Mouse (Mus musculus) limb, embryonic 14.5 days (tissue): ENCODE measurements around the gene Gm13275. TPM values are rescaled to one million over a fixed set of nuclear protein-coding genes. Genes with fewer than 3 reads are reported as not detected.
A peak's percentile ranks its signal among the peaks of the same experiment; 100 is the strongest.
"Not testable (repeated sequence)": the region's sequence is repeated elsewhere in the genome, so short reads cannot be mapped to it uniquely, and the experiment has no call there.

Experiments
- ATAC-seq: fragments of 200-750 bp; cut with Nextera tagmentation; 2 replicates; pipeline ENCODE4 v1.8.0; 2017; ENCODE audit warnings: low read depth, moderate number of reproducible peaks, moderate TSS enrichment; ENCODE audit not compliant: low FRiP score
- DNase-seq: peaks from one replicate; pipeline ENCODE4 v3.0.0-alpha.2; 2015; ENCODE audit warnings: low spot score
- H3K27ac ChIP-seq: fragments of 300-500 bp; sonication (generic); replicated peaks from 2 replicates; pipeline ENCODE4 v1.5.1; 2014; ENCODE audit warnings: low read depth, mild to moderate bottlenecking, low read length, moderate library complexity, mixed read lengths
- H3K27me3 ChIP-seq: fragments of 300-500 bp; sonication (generic); 2 replicates; pipeline ENCODE4 v1.6.1; 2014; ENCODE audit warnings: low read length, mixed read lengths; ENCODE audit not compliant: control insufficient read depth, insufficient read depth
- H3K36me3 ChIP-seq: fragments of 300-500 bp; sonication (generic); 2 replicates; pipeline ENCODE4 v1.6.1; 2014; ENCODE audit warnings: mild to moderate bottlenecking, low read length, moderate library complexity, mixed read lengths; ENCODE audit not compliant: control insufficient read depth, insufficient read depth
- H3K4me1 ChIP-seq: fragments of 300-500 bp; sonication (generic); 2 replicates; pipeline ENCODE4 v1.6.1; 2014; ENCODE audit warnings: antibody characterized with exemption, low read length, mixed read lengths; ENCODE audit not compliant: control insufficient read depth, insufficient read depth
- H3K4me2 ChIP-seq: fragments of 300-500 bp; sonication (generic); replicated peaks from 2 replicates; pipeline ENCODE4 v1.6.1; 2014; ENCODE audit warnings: low read depth, mild to moderate bottlenecking, low read length, moderate library complexity; ENCODE audit not compliant: severe bottlenecking
- H3K4me3 ChIP-seq: fragments of 300-500 bp; sonication (generic); replicated peaks from 2 replicates; pipeline ENCODE4 v1.5.1; 2014; ENCODE audit warnings: low read length
- H3K9ac ChIP-seq: fragments of 300-500 bp; sonication (generic); 2 replicates; pipeline ENCODE4 v1.6.1; 2014; ENCODE audit warnings: mild to moderate bottlenecking, low read depth, low read length, moderate library complexity; ENCODE audit not compliant: severe bottlenecking
- H3K9me3 ChIP-seq: fragments of 300-500 bp; sonication (generic); 2 replicates; pipeline ENCODE4 v1.6.1; 2016; ENCODE audit warnings: low read length; ENCODE audit not compliant: control insufficient read depth
- POLR2A ChIP-seq: fragments of 200-500 bp; IDR thresholded peaks from 2 replicates; pipeline ENCODE4 v1.8.0; 2012; ENCODE audit warnings: inconsistent platforms, mild to moderate bottlenecking, moderate library complexity, borderline replicate concordance; ENCODE audit not compliant: insufficient read depth, insufficient read length; ENCODE audit errors: extremely low read depth
- WGBS: fragments of 180-500 bp; shearing (Covaris S2); extraction: QIAGEN DNeasy Blood & Tissue Kit; methylation state at CpG from one replicate; pipeline ENCODE4 v1.1.7; 2014; 5-methylcytosine and 5-hydroxymethylcytosine counted together
- polyA plus RNA-seq, 2 experiments: library from polyadenylated mRNA; depleted of rRNA in 1 of 2; stranded (reverse) in 1 of 2; unstranded in 1 of 2; fragments of >200 nt; fragmentation: Nextera tagmentation in 1 of 2; extraction: Ambion mirVana in 1 of 2; gene quantifications; 2 replicates each; pipeline versions ENCODE4 v1.2.1 to v1.2.3; 2012 to 2014

Gene Gm13275
- polyA plus RNA-seq, 2 experiments, result not detected

GRCm38 (mm10) chr4:88830523-88830922, 36.2 kb downstream of the Gm13275 start:
- H3K4me2 ChIP-seq, result no peak overlapping the region
- no peak overlapping the region for H3K27ac ChIP-seq
- H3K9me3 ChIP-seq, result no peaks in the 10 kb centered on the region
- no peaks in the 10 kb centered on the region for H3K4me1 ChIP-seq
- peak; percentile 21 for DNase-seq
- H3K36me3 ChIP-seq, result no peaks in the 10 kb centered on the region
- no peak for ATAC-seq
- 24% methylated on average over 4 of the region's 4 CpGs for WGBS
- H3K4me3 ChIP-seq, result no peak overlapping the region
- no peak for TF ChIP-seq POLR2A
- no peak overlapping the region for H3K9ac ChIP-seq
- H3K27me3 ChIP-seq, result no peaks in the 10 kb centered on the region

DNA sequence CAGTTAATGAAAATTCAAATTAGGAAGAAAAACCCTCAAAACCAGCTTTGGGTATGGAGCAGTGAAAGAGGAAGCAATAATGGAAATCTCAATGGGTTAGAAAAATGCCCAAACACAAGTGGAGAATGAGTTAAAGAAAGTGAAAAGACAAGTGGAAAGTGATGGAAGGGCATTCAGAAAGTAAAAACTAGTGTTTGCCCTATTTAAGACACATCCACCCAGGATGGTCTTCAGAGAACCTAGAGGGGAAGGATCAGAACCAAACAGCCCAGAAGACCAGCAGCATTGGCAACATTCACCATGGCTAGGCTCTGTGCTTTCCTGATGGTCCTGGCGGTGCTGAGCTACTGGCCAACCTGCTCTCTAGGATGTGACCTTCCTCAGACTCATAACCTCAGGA, 40.9 kb downstream of the Gm13275 start, which contains the start of gene Ifna5:
Ifna5 (plus strand) TSS at position 301 of the 400 bp plus-strand sequence.
- H3K27ac ChIP-seq, H3K9ac ChIP-seq, H3K9me3 ChIP-seq, H3K4me1 ChIP-seq, DNase-seq, H3K4me3 ChIP-seq, ATAC-seq, H3K27me3 ChIP-seq, H3K4me2 ChIP-seq, H3K36me3 ChIP-seq: not testable (repeated sequence)
- WGBS, result 63% methylated on average over 1 of the region's 1 CpGs

DNA sequence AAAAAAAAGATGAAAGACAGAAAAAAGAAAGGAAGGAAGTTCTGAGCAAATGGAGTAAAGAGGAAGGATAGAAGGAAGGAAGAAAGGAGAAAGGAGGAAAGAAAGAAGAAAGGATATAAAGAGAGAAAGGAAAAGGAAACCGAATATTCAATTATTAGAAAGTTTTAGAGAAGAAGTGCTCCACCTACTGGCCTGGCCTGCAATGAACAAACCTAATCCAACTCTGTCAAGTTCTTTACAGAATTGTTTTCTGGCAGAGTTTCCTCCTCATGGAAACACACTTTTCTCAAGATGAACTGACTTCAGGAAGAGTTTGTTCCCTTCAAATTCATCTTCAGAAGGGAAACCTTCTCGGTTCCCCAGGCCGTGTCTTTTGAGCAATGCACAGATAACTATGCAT, 44.5 kb downstream of the Gm13275 start:
- H3K4me2 ChIP-seq, result no peak overlapping the region
- DNase-seq, result peak; percentile 10
- H3K9me3 ChIP-seq, result no peaks in the 10 kb centered on the region
- no peaks in the 10 kb centered on the region for H3K27me3 ChIP-seq
- no peaks in the 10 kb centered on the region for H3K36me3 ChIP-seq
- H3K9ac ChIP-seq, result no peak overlapping the region
- no peak for ATAC-seq
- no peak overlapping the region for H3K4me3 ChIP-seq
- no peak for TF ChIP-seq POLR2A
- H3K27ac ChIP-seq, result no peak overlapping the region
- no peaks in the 10 kb centered on the region for H3K4me1 ChIP-seq
- 44% methylated on average over 3 of the region's 3 CpGs for WGBS

DNA sequence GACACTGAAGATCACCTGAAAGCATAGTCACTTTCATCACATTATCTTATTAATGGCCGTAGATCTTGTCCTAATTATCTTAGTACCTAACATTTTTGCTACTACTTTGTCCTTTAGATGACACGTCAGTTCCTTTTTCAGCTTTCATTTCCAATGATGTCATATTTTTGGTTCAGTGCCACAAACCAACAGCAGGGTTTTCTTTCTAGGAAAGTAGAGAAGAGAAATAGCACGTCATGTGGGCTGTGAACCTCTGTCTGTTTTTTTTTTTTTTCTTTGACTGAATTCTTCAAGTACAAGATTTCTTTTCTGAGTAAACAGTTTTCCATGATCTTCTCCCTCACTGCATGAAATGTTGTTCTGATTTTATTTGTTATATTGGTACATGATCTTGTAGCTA, 45.8 kb downstream of the Gm13275 start:
- H3K27ac ChIP-seq, result no peak overlapping the region
- no peaks in the 10 kb centered on the region for H3K9me3 ChIP-seq
- H3K4me2 ChIP-seq, result no peak overlapping the region
- H3K27me3 ChIP-seq, result no peaks in the 10 kb centered on the region
- H3K36me3 ChIP-seq, result no peaks in the 10 kb centered on the region
- no peak for DNase-seq
- H3K4me1 ChIP-seq, result no peaks in the 10 kb centered on the region
- ATAC-seq, result no peak
- H3K4me3 ChIP-seq, result no peak overlapping the region
- TF ChIP-seq POLR2A, result no peak
- no peak overlapping the region for H3K9ac ChIP-seq
- 69% methylated on average over 3 of the region's 3 CpGs for WGBS

DNA sequence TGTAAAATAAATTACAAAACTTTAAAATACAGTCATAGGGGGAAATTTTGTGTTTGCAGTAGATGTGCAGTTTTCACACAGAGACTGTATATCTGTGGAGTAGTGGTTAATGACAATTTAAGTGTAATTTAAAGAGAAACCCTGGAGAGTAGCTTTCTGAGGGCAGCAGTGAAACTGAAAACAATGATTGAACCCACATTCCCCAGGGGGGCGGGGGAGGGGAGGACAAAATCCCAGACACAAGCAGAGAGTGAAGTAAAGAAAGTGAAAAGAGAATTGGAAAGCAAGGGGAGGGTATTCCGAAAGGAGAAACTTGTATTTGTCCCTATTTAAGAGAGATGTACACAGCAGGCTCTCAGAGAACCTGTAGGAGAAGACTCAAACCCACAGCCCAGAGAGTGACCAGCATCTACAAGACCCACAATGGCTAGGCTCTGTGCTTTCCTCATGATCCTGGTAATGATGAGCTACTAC, 47.2 kb downstream of the Gm13275 start, which contains the start of gene Ifna4:
Ifna4 (plus strand) TSS at position 424 of the 474 bp plus-strand sequence.
- Histone ChIP-seq H3K4me3 (no peak within 1 kb of the TSS), H3K36me3 (no peaks in the 10 kb centered on the region), H3K4me1 (no peaks in the 10 kb centered on the region), H3K27ac (no peak within 1 kb of the TSS), H3K9ac (no peak within 1 kb of the TSS), H3K9me3 (no peaks in the 10 kb centered on the region), H3K27me3 (no peaks in the 10 kb centered on the region), H3K4me2 (no peak within 1 kb of the TSS)
- ATAC-seq (no peak), DNase-seq (no peak)
- no peak for TF ChIP-seq POLR2A
- WGBS, result 54% methylated on average over 2 of the region's 2 CpGs

Other genes with a start within 250 kb of the Gm13275 start
Only the 30 nearest of the 31 such genes appear.
- not detected in 2 replicates for gene Ifna14, start 222.7 kb upstream of the Gm13275 start, polyA plus RNA-seq (2012; rRNA removed)
- not detected in 2 replicates for gene Ifna14, start 222.7 kb upstream of the Gm13275 start, polyA plus RNA-seq (2014; fragmentation: Nextera tagmentation; extraction: Ambion mirVana)
- gene Ifna9, start 202.1 kb upstream of the Gm13275 start, polyA plus RNA-seq (2012; rRNA removed), result not detected in 2 replicates
- not detected in 2 replicates for gene Ifna9, start 202.1 kb upstream of the Gm13275 start, polyA plus RNA-seq (2014; fragmentation: Nextera tagmentation; extraction: Ambion mirVana)
- gene Ifna12, start 191.1 kb upstream of the Gm13275 start, polyA plus RNA-seq (2012; rRNA removed), result not detected in 2 replicates
- gene Ifna12, start 191.1 kb upstream of the Gm13275 start, polyA plus RNA-seq (2014; fragmentation: Nextera tagmentation; extraction: Ambion mirVana), result not detected in 2 replicates
- gene C87499, start 160.1 kb upstream of the Gm13275 start, polyA plus RNA-seq (2012; rRNA removed), result not detected in 2 replicates
- gene C87499, start 160.1 kb upstream of the Gm13275 start, polyA plus RNA-seq (2014; fragmentation: Nextera tagmentation; extraction: Ambion mirVana), result not detected in 2 replicates
- gene Ifna13, start 150.0 kb upstream of the Gm13275 start, polyA plus RNA-seq (2012; rRNA removed), result not detected in 2 replicates
- gene Ifna13, start 150.0 kb upstream of the Gm13275 start, polyA plus RNA-seq (2014; fragmentation: Nextera tagmentation; extraction: Ambion mirVana), result not detected in 2 replicates
- gene Ifna16, start 117.6 kb upstream of the Gm13275 start, polyA plus RNA-seq (2012; rRNA removed), result not detected in 2 replicates
- gene Ifna16, start 117.6 kb upstream of the Gm13275 start, polyA plus RNA-seq (2014; fragmentation: Nextera tagmentation; extraction: Ambion mirVana), result not detected in 2 replicates
- gene Ifna2, start 110.6 kb upstream of the Gm13275 start, polyA plus RNA-seq (2012; rRNA removed), result not detected in 2 replicates
- not detected in 2 replicates for gene Ifna2, start 110.6 kb upstream of the Gm13275 start, polyA plus RNA-seq (2014; fragmentation: Nextera tagmentation; extraction: Ambion mirVana)
- gene Ifnab, start 103.1 kb upstream of the Gm13275 start, polyA plus RNA-seq (2012; rRNA removed), result 0.09 TPM in 1 of 2 replicates, not detected in the other
- not detected in 2 replicates for gene Ifnab, start 103.1 kb upstream of the Gm13275 start, polyA plus RNA-seq (2014; fragmentation: Nextera tagmentation; extraction: Ambion mirVana)
- 0.63 and 0.86 TPM in 2 replicates for gene Gm26566, start 72.7 kb upstream of the Gm13275 start, polyA plus RNA-seq (2012; rRNA removed)
- gene Gm26566, start 72.7 kb upstream of the Gm13275 start, polyA plus RNA-seq (2014; fragmentation: Nextera tagmentation; extraction: Ambion mirVana), result 0.70 and 2.0 TPM in 2 replicates
- 41.4 and 41.6 TPM in 2 replicates for gene Klhl9, start 72.0 kb upstream of the Gm13275 start, polyA plus RNA-seq (2012; rRNA removed)
- gene Klhl9, start 72.0 kb upstream of the Gm13275 start, polyA plus RNA-seq (2014; fragmentation: Nextera tagmentation; extraction: Ambion mirVana), result 127 and 137 TPM in 2 replicates
- gene Gm13271, start 39.6 kb upstream of the Gm13275 start, polyA plus RNA-seq (2012; rRNA removed), result not detected in 2 replicates
- not detected in 2 replicates for gene Gm13271, start 39.6 kb upstream of the Gm13275 start, polyA plus RNA-seq (2014; fragmentation: Nextera tagmentation; extraction: Ambion mirVana)
- gene Gm13283, start 34.4 kb upstream of the Gm13275 start, polyA plus RNA-seq (2012; rRNA removed), result 0.13 and 0.24 TPM in 2 replicates
- gene Gm13283, start 34.4 kb upstream of the Gm13275 start, polyA plus RNA-seq (2014; fragmentation: Nextera tagmentation; extraction: Ambion mirVana), result 0.21 TPM in 1 of 2 replicates, not detected in the other
- not detected in 2 replicates for gene Gm13290, start 20.7 kb upstream of the Gm13275 start, polyA plus RNA-seq (2012; rRNA removed)
- 0.33 and 0.48 TPM in 2 replicates for gene Gm13290, start 20.7 kb upstream of the Gm13275 start, polyA plus RNA-seq (2014; fragmentation: Nextera tagmentation; extraction: Ambion mirVana)
- not detected in 2 replicates for gene Gm13289, start 17.6 kb upstream of the Gm13275 start, polyA plus RNA-seq (2012; rRNA removed)
- not detected in 2 replicates for gene Gm13289, start 17.6 kb upstream of the Gm13275 start, polyA plus RNA-seq (2014; fragmentation: Nextera tagmentation; extraction: Ambion mirVana)
- gene Gm13272, start 14.6 kb upstream of the Gm13275 start, polyA plus RNA-seq (2012; rRNA removed), result 0.16 TPM in 1 of 2 replicates, not detected in the other
- not detected in 2 replicates for gene Gm13272, start 14.6 kb upstream of the Gm13275 start, polyA plus RNA-seq (2014; fragmentation: Nextera tagmentation; extraction: Ambion mirVana)
- 0.10 and 0.17 TPM in 2 replicates for gene Ifnz, start 12.4 kb upstream of the Gm13275 start, polyA plus RNA-seq (2012; rRNA removed)
- gene Ifnz, start 12.4 kb upstream of the Gm13275 start, polyA plus RNA-seq (2014; fragmentation: Nextera tagmentation; extraction: Ambion mirVana), result 0.25 TPM in 1 of 2 replicates, not detected in the other
- gene Gm13276, start 8.8 kb upstream of the Gm13275 start, polyA plus RNA-seq (2012; rRNA removed), result 0.14 and 0.44 TPM in 2 replicates
- not detected in 2 replicates for gene Gm13276, start 8.8 kb upstream of the Gm13275 start, polyA plus RNA-seq (2014; fragmentation: Nextera tagmentation; extraction: Ambion mirVana)
- gene Gm13277, start 5.9 kb upstream of the Gm13275 start, polyA plus RNA-seq (2012; rRNA removed), result not detected in 2 replicates
- gene Gm13277, start 5.9 kb upstream of the Gm13275 start, polyA plus RNA-seq (2014; fragmentation: Nextera tagmentation; extraction: Ambion mirVana), result not detected in 2 replicates
- not detected in 2 replicates for gene Gm13278, start 2.9 kb upstream of the Gm13275 start, polyA plus RNA-seq (2012; rRNA removed)
- not detected in 2 replicates for gene Gm13278, start 2.9 kb upstream of the Gm13275 start, polyA plus RNA-seq (2014; fragmentation: Nextera tagmentation; extraction: Ambion mirVana)
- gene Gm13279, start 2.9 kb downstream of the Gm13275 start, polyA plus RNA-seq (2012; rRNA removed), result not detected in 2 replicates
- not detected in 2 replicates for gene Gm13279, start 2.9 kb downstream of the Gm13275 start, polyA plus RNA-seq (2014; fragmentation: Nextera tagmentation; extraction: Ambion mirVana)
- gene Gm13285, start 5.2 kb downstream of the Gm13275 start, polyA plus RNA-seq (2012; rRNA removed), result not detected in 2 replicates
- 0.65 and 1.3 TPM in 2 replicates for gene Gm13285, start 5.2 kb downstream of the Gm13275 start, polyA plus RNA-seq (2014; fragmentation: Nextera tagmentation; extraction: Ambion mirVana)
- 0.47 TPM in 1 of 2 replicates, not detected in the other for gene Gm13287, start 8.8 kb downstream of the Gm13275 start, polyA plus RNA-seq (2012; rRNA removed)
- not detected in 2 replicates for gene Gm13287, start 8.8 kb downstream of the Gm13275 start, polyA plus RNA-seq (2014; fragmentation: Nextera tagmentation; extraction: Ambion mirVana)
- 0.04 and 0.09 TPM in 2 replicates for gene Gm13288, start 11.0 kb downstream of the Gm13275 start, polyA plus RNA-seq (2012; rRNA removed)
- not detected in 2 replicates for gene Gm13288, start 11.0 kb downstream of the Gm13275 start, polyA plus RNA-seq (2014; fragmentation: Nextera tagmentation; extraction: Ambion mirVana)
- gene Ifna7, start 21.7 kb downstream of the Gm13275 start, polyA plus RNA-seq (2012; rRNA removed), result not detected in 2 replicates
- gene Ifna7, start 21.7 kb downstream of the Gm13275 start, polyA plus RNA-seq (2014; fragmentation: Nextera tagmentation; extraction: Ambion mirVana), result not detected in 2 replicates
- not detected in 2 replicates for gene Ifna11, start 25.5 kb downstream of the Gm13275 start, polyA plus RNA-seq (2012; rRNA removed)
- gene Ifna11, start 25.5 kb downstream of the Gm13275 start, polyA plus RNA-seq (2014; fragmentation: Nextera tagmentation; extraction: Ambion mirVana), result not detected in 2 replicates
- gene Ifna6, start 32.9 kb downstream of the Gm13275 start, polyA plus RNA-seq (2012; rRNA removed), result not detected in 2 replicates
- not detected in 2 replicates for gene Ifna6, start 32.9 kb downstream of the Gm13275 start, polyA plus RNA-seq (2014; fragmentation: Nextera tagmentation; extraction: Ambion mirVana)
- not detected in 2 replicates for gene Ifna5, start 41.0 kb downstream of the Gm13275 start, polyA plus RNA-seq (2012; rRNA removed)
- gene Ifna5, start 41.0 kb downstream of the Gm13275 start, polyA plus RNA-seq (2014; fragmentation: Nextera tagmentation; extraction: Ambion mirVana), result not detected in 2 replicates
- gene Ifna4, start 47.4 kb downstream of the Gm13275 start, polyA plus RNA-seq (2012; rRNA removed), result not detected in 2 replicates
- gene Ifna4, start 47.4 kb downstream of the Gm13275 start, polyA plus RNA-seq (2014; fragmentation: Nextera tagmentation; extraction: Ambion mirVana), result not detected in 2 replicates
- gene Ifna1, start 55.6 kb downstream of the Gm13275 start, polyA plus RNA-seq (2012; rRNA removed), result not detected in 2 replicates
- not detected in 2 replicates for gene Ifna1, start 55.6 kb downstream of the Gm13275 start, polyA plus RNA-seq (2014; fragmentation: Nextera tagmentation; extraction: Ambion mirVana)
- gene Ifne, start 85.7 kb downstream of the Gm13275 start, polyA plus RNA-seq (2012; rRNA removed), result not detected in 2 replicates
- gene Ifne, start 85.7 kb downstream of the Gm13275 start, polyA plus RNA-seq (2014; fragmentation: Nextera tagmentation; extraction: Ambion mirVana), result not detected in 2 replicates